Mouse (Mus musculus) thymus, postnatal 0 days (tissue): ENCODE data around the gene Sepsecs. TPM values are rescaled to one million over a fixed set of nuclear protein-coding genes. Genes with fewer than 3 reads are reported as not detected.

Experiments used
- DNase-seq: peaks from one replicate; pipeline ENCODE4 v3.0.0-alpha.2; 2015; ENCODE audit warnings: low spot score
- polyA plus RNA-seq: library from polyadenylated mRNA; unstranded; fragments of >200 nt; fragmentation: Nextera tagmentation; extraction: Ambion mirVana; gene quantifications from 2 replicates; pipeline ENCODE4 v1.2.1, GENCODE M21; 2015

The Sepsecs gene
- polyA plus RNA-seq, 1 experiment from 2014 or later: 8.1 TPM

DNA sequence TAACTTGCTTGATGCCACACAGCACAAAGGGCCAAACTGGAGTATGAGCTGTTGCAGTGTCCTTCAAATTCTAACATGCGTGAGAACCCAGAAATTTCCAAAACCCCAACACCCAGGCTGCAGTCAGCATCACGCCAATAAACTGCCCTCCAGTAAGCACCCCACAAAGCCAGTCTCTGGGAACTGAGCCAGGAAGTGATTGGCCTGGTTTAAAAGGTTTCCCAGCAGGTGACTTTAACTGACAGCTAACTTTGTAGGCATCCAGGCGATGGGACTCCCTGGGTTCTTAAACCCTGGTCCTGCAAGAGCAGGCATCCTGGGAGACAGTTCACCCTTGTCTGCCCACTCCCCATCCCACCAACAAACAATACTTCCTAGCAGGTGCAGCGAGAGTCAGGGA is 59.2 kb downstream of the Sepsecs start:
- no peak for DNase-seq

DNA sequence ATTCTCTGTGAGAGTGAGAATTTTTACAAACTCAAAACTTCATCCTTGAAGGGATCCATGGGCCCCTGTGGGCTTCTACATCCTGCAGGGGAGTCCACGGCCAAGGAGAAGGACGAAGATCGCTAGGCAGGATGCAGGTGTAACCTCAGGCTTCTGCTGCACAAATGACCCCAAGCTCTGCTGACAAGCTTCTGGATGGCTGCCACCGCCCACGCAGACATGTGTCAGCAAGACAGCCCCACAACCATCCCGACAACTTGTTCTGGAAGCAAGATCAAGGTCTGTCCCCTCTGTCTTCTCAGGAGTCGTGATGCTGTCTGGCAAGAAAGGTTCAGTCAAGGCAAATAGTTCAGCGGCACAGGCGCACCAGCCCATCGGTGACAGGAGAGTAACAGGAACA is 59.8 kb downstream of the Sepsecs start:
- no peak for DNase-seq

DNA sequence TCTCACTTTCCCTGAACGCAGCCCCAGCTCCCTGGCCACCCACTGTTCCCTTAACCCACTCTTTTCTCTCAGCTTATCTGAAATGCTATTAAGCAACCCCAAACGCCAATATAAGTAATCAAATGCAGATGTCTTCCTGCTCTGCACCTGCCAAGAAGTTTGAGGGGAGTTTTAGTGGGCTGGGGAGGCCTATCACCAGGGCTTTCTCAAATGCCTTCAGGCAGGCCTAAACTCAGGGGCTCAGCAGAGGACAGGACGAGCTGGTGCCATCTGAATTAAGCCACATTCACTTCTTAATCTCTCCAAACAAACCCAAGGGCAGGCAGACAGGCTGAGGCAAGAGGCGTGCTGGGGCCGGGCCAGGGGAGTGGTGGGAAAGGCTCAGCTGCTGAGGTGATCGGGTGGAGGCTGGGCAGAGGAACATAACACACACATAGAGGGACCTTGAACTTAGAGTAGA is 64.9 kb downstream of the Sepsecs start:
- no peak for DNase-seq

DNA sequence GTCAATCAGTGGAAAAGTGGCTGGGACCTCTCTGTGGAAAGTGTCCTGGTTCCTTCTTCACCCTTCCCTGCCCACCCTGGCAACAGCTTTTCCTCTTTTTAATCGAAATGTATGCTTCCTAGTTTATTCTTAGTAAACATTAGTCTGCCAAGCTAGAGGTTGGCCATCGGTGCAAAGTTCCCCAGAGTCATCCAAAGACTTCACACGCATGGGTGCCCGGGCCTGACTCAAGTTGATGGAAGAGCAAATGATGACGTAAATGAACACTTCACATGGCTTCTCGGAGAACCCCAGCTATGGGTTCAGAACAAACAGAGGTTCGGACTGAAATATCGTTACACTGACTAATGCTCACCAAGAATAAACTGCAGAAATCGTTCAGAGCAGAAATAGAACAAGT is 78.9 kb downstream of the Sepsecs start:
- no peak for DNase-seq

Other genes starting within 250 kb of the Sepsecs start
- 0.26 and 0.42 TPM in 2 replicates for gene Ccdc149, start 198.2 kb downstream of the Sepsecs start, polyA plus RNA-seq
- gene Lgi2, start 103.2 kb downstream of the Sepsecs start, polyA plus RNA-seq: 2.4 TPM in 2 replicates
- gene Pi4k2b, start 71.9 kb upstream of the Sepsecs start, polyA plus RNA-seq: 10.4 and 11.4 TPM in 2 replicates
- 8.3 and 11.5 TPM in 2 replicates for gene Zcchc4, start 105.7 kb upstream of the Sepsecs start, polyA plus RNA-seq
- 62.5 and 64.7 TPM in 2 replicates for gene Anapc4, start 164.3 kb upstream of the Sepsecs start, polyA plus RNA-seq